Mouse (Mus musculus): ENCODE measurements around the gene Fcrl6. TPM values are rescaled to one million over a fixed set of nuclear protein-coding genes. Genes with fewer than 3 reads are reported as not detected.

Gene Fcrl6
- polyA plus RNA-seq, 1 experiment = 0.05 TPM

DNA sequence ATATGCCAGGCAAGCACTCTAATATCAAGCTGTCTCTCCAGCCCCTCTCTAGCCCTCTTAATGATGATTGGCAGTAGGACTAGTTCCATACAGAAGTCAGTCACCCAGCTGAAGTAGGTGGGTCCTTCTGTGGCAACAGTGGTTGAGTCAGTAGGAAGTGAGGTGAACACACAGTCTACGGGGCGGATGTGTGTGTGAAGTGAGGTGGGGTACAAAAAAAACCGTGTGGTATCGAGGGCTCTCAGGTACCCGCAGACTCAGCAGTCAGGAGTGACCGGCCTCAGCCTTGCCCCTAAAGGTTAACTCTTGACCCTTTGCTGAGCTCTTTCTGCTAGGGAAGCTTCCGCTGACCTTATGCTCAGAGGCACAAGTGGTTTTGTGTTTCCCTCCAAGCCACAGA lies 53.9 kb downstream of the Fcrl6 start:
- no peak for DNase-seq (ENCODE audit: low read depth)

Other genes starting within 250 kb of the Fcrl6 start
- 6.6 and 8.0 TPM in 2 replicates for gene Pigm, start 226.0 kb downstream of the Fcrl6 start, polyA plus RNA-seq (2012; rRNA removed)
- gene Slamf9, start 127.2 kb downstream of the Fcrl6 start, polyA plus RNA-seq (2012; rRNA removed) = 14.2 and 18.2 TPM in 2 replicates
- gene Igsf9, start 120.8 kb downstream of the Fcrl6 start, polyA plus RNA-seq (2012; rRNA removed) = 17.5 and 19.5 TPM in 2 replicates
- 240 and 287 TPM in 2 replicates for gene Tagln2, start 102.5 kb downstream of the Fcrl6 start, polyA plus RNA-seq (2012; rRNA removed)
- 2.6 and 5.3 TPM in 2 replicates for gene Cfap45, start 81.8 kb downstream of the Fcrl6 start, polyA plus RNA-seq (2012; rRNA removed)
- gene Vsig8, start 46.6 kb downstream of the Fcrl6 start, polyA plus RNA-seq (2012; rRNA removed) = 0.79 and 0.92 TPM in 2 replicates
- gene Slamf8, start 12.0 kb downstream of the Fcrl6 start, polyA plus RNA-seq (2012; rRNA removed) = 2.4 and 3.1 TPM in 2 replicates
- 30.2 and 62.5 TPM in 2 replicates for gene Dusp23, start 30.4 kb upstream of the Fcrl6 start, polyA plus RNA-seq (2012; rRNA removed)
- gene Crp, start 95.5 kb upstream of the Fcrl6 start, polyA plus RNA-seq (2012; rRNA removed) = 0.28 and 0.81 TPM in 2 replicates

Measured in gonadal fat pad, adult 2 months (tissue).